Mouse (Mus musculus): ENCODE results near the gene Prkn.

- no peak for TF ChIP-seq CTCF (IDR thresholded peaks at IDR 0.05; ENCODE audit: low read depth)
- TF ChIP-seq EP300 (IDR thresholded peaks at IDR 0.05; ENCODE audit: low read depth) = no peak
Observed at GRCm38 (mm10) chr17:11333741-11334140, 493.6 kb downstream of the Prkn start.
